Mouse (Mus musculus) thymus, adult 2 months (tissue): ENCODE data around the gene Gm28036.

Experiments used
- CTCF ChIP-seq: fragments of 200-500 bp; IDR thresholded peaks from 2 replicates; pipeline ENCODE4 v1.5.1; 2012; ENCODE audit warnings: mild to moderate bottlenecking, control low read depth, low read length, moderate library complexity, borderline replicate concordance; ENCODE audit not compliant: control insufficient read depth, poor library complexity, insufficient read depth; ENCODE audit errors: extremely low read depth
- POLR2A ChIP-seq: fragments of 200-500 bp; IDR thresholded peaks from 2 replicates; pipeline ENCODE4 v1.6.1; 2012; ENCODE audit warnings: mild to moderate bottlenecking, low read length, control low read depth, moderate library complexity; ENCODE audit not compliant: control insufficient read depth, poor library complexity, insufficient read depth; ENCODE audit errors: extremely low read depth

GRCm38 (mm10) chr2:156145486-156146130, 18.7 kb upstream of the Gm28036 start:
- TF ChIP-seq CTCF (no peak), POLR2A (no peak)
